Mouse (Mus musculus) hindbrain, embryonic 12.5 days (tissue): Measurements from ENCODE around the gene Usp2. TPM values are rescaled to one million over a fixed set of nuclear protein-coding genes. Genes with fewer than 3 reads are reported as not detected.
"Not testable (repeated sequence)": the region's sequence is repeated elsewhere in the genome, so short reads cannot be mapped to it uniquely, and the experiment has no call there.

Experiments
- ATAC-seq: fragments of 200-750 bp; cut with Nextera tagmentation; 2 replicates; pipeline ENCODE4 v1.8.0; 2017; ENCODE audit warnings: moderate TSS enrichment; ENCODE audit not compliant: low FRiP score
- H3K27ac ChIP-seq: fragments of 300-500 bp; sonication (generic); 2 replicates; pipeline ENCODE4 v1.5.1; 2016; ENCODE audit warnings: mild to moderate bottlenecking
- H3K27me3 ChIP-seq: fragments of 300-500 bp; sonication (generic); 2 replicates; pipeline ENCODE4 v1.6.1; 2016; ENCODE audit warnings: mild to moderate bottlenecking
- H3K36me3 ChIP-seq: fragments of 300-500 bp; sonication (generic); 2 replicates; pipeline ENCODE4 v1.6.1; 2016; ENCODE audit warnings: mild to moderate bottlenecking
- H3K4me1 ChIP-seq: fragments of 300-500 bp; sonication (generic); 2 replicates; pipeline ENCODE4 v1.6.1; 2016
- H3K4me2 ChIP-seq: fragments of 300-500 bp; sonication (generic); replicated peaks from 2 replicates; pipeline ENCODE4 v1.6.1; 2016; ENCODE audit warnings: mild to moderate bottlenecking
- H3K4me3 ChIP-seq: fragments of 300-500 bp; sonication (generic); 2 replicates; pipeline ENCODE4 v1.5.1; 2016; ENCODE audit warnings: mild to moderate bottlenecking
- H3K9ac ChIP-seq: fragments of 300-500 bp; sonication (generic); 2 replicates; pipeline ENCODE4 v1.6.1; 2016; ENCODE audit warnings: mild to moderate bottlenecking, moderate library complexity
- H3K9me3 ChIP-seq: fragments of 300-500 bp; sonication (generic); replicated peaks from 2 replicates; pipeline ENCODE4 v1.6.1; 2016; ENCODE audit warnings: mild to moderate bottlenecking
- WGBS: fragments of 180-500 bp; shearing (Covaris S2); methylation state at CpG from one replicate; pipeline ENCODE4 v1.1.7; 2016; 5-methylcytosine and 5-hydroxymethylcytosine counted together
- polyA plus RNA-seq: library from polyadenylated mRNA; unstranded; fragments of >200 nt; fragmentation: Nextera tagmentation; extraction: Ambion mirVana; gene quantifications from 2 replicates; pipeline ENCODE4 v1.2.1, GENCODE M21; 2016

Gene Usp2
- polyA plus RNA-seq, 1 experiment from 2014 or later = 14.2 TPM

GRCm38 (mm10) chr9:44108269-44109055, 41.6 kb downstream of the Usp2 start:
- Histone ChIP-seq H3K9ac (0 out of 2 replicates have a peak overlapping the region, but pooled peaks have one; percentile 9), H3K4me3 (no peak overlapping the region), H3K36me3 (peaks cover 14% of the 10 kb centered on the region), H3K27ac (no peak overlapping the region), H3K4me2 (peak overlapping the region; percentile 37), H3K9me3 (no peaks in the 10 kb centered on the region), H3K4me1 (peaks cover 50% of the 10 kb centered on the region), H3K27me3 (no peaks in the 10 kb centered on the region)
- WGBS = 82% methylated on average over 31 of the region's 31 CpGs
- 0 out of 2 replicates have a peak, but pooled peaks have one; percentile 4 for ATAC-seq

GRCm38 (mm10) chr9:44109360-44110095, 42.7 kb downstream of the Usp2 start:
- Histone ChIP-seq H3K27ac (no peak overlapping the region), H3K9me3 (no peaks in the 10 kb centered on the region), H3K4me1 (peaks cover 50% of the 10 kb centered on the region), H3K36me3 (peaks cover 13% of the 10 kb centered on the region), H3K4me2 (peak overlapping the region; percentile 37), H3K9ac (peak overlapping the region; percentile 41; the same call in 1 of the 2 replicates), H3K4me3 (no peak overlapping the region), H3K27me3 (no peaks in the 10 kb centered on the region)
- WGBS = 34% methylated on average over 9 of the region's 9 CpGs
- ATAC-seq = no peak

- H3K9ac ChIP-seq, ATAC-seq, H3K27me3 ChIP-seq, H3K36me3 ChIP-seq, H3K27ac ChIP-seq, H3K9me3 ChIP-seq: not testable (repeated sequence)
- peak overlapping the region; percentile 92; the same call in 1 of the 2 replicates for H3K4me3 ChIP-seq
- 69% methylated on average over 10 of the region's 12 CpGs for WGBS
- peaks cover 46% of the 10 kb centered on the region for H3K4me1 ChIP-seq
- H3K4me2 ChIP-seq = peak overlapping the region; percentile 58
These were observed 45.1 kb downstream of the Usp2 start for GRCm38 (mm10) chr9:44111909-44112308.

GRCm38 (mm10) chr9:44113105-44113789, 46.4 kb downstream of the Usp2 start, which contains the start of the genes Gm49380 and Rnf26:
Gm49380 (minus strand) TSS chr9:44113500.
Rnf26 (minus strand) TSS chr9:44113517.
- Histone ChIP-seq H3K9ac (peak within 1 kb of the TSS; percentile 84), H3K27ac (peak within 1 kb of the TSS; percentile 57; the same call in 1 of the 2 replicates), H3K4me3 (peak within 1 kb of the TSS; percentile 92), H3K4me2 (peak within 1 kb of the TSS; percentile 58), H3K4me1 (peaks cover 32% of the 10 kb centered on the region), H3K36me3 (no peaks in the 10 kb centered on the region; the same call in 1 of the 2 replicates), H3K27me3 (no peaks in the 10 kb centered on the region), H3K9me3 (no peaks in the 10 kb centered on the region)
- ATAC-seq = peak; percentile 97
- under 1% methylated on average over 45 of the region's 51 CpGs for WGBS

- no peak overlapping the region for H3K27ac ChIP-seq
- H3K9me3 ChIP-seq = no peaks in the 10 kb centered on the region
- peaks cover 20% of the 10 kb centered on the region for H3K4me1 ChIP-seq
- WGBS = 94% methylated on average over 2 of the region's 2 CpGs
- H3K4me3 ChIP-seq = no peak overlapping the region
- no peak overlapping the region for H3K4me2 ChIP-seq
- no peaks in the 10 kb centered on the region for H3K27me3 ChIP-seq
- no peak overlapping the region for H3K9ac ChIP-seq
- ATAC-seq = no peak
- no peaks in the 10 kb centered on the region for H3K36me3 ChIP-seq
These were observed 47.6 kb downstream of the Usp2 start for GRCm38 (mm10) chr9:44114453-44114852.

GRCm38 (mm10) chr9:44115599-44115998, 48.8 kb downstream of the Usp2 start:
- Histone ChIP-seq H3K9me3 (no peaks in the 10 kb centered on the region), H3K27me3 (no peaks in the 10 kb centered on the region), H3K4me3 (no peak overlapping the region), H3K27ac (no peak overlapping the region), H3K4me2 (no peak overlapping the region), H3K9ac (no peak overlapping the region), H3K36me3 (no peaks in the 10 kb centered on the region), H3K4me1 (peaks cover 9% of the 10 kb centered on the region)
- no peak for ATAC-seq
- WGBS = 91% methylated on average over 9 of the region's 9 CpGs

- no peak overlapping the region for H3K4me3 ChIP-seq
- ATAC-seq = no peak
- no peaks in the 10 kb centered on the region for H3K9me3 ChIP-seq
- H3K4me1 ChIP-seq = peaks cover 8% of the 10 kb centered on the region
- WGBS = 85% methylated on average over 4 of the region's 4 CpGs
- no peaks in the 10 kb centered on the region for H3K27me3 ChIP-seq
- no peak overlapping the region for H3K27ac ChIP-seq
- H3K4me2 ChIP-seq = no peak overlapping the region
- H3K36me3 ChIP-seq = no peaks in the 10 kb centered on the region
- no peak overlapping the region for H3K9ac ChIP-seq
These were observed 49.4 kb downstream of the Usp2 start for GRCm38 (mm10) chr9:44116182-44116581.

GRCm38 (mm10) chr9:44119011-44119410, 52.2 kb downstream of the Usp2 start:
- 50% methylated on average over 5 of the region's 5 CpGs for WGBS
- H3K27ac ChIP-seq = no peak overlapping the region
- ATAC-seq = no peak
- H3K4me3 ChIP-seq = no peak overlapping the region
- H3K4me1 ChIP-seq = no peaks in the 10 kb centered on the region
- H3K9me3 ChIP-seq = no peaks in the 10 kb centered on the region
- no peak overlapping the region for H3K4me2 ChIP-seq
- H3K9ac ChIP-seq = no peak overlapping the region
- no peaks in the 10 kb centered on the region for H3K27me3 ChIP-seq
- no peaks in the 10 kb centered on the region for H3K36me3 ChIP-seq

- Histone ChIP-seq H3K27me3 (no peaks in the 10 kb centered on the region), H3K4me3 (no peak overlapping the region), H3K36me3 (no peaks in the 10 kb centered on the region), H3K9ac (no peak overlapping the region), H3K4me1 (no peaks in the 10 kb centered on the region), H3K4me2 (no peak overlapping the region), H3K27ac (no peak overlapping the region), H3K9me3 (no peaks in the 10 kb centered on the region)
- WGBS = 82% methylated on average over 8 of the region's 8 CpGs
- ATAC-seq = no peak
These were observed 53.2 kb downstream of the Usp2 start for GRCm38 (mm10) chr9:44119948-44120465.

GRCm38 (mm10) chr9:44124317-44124716, 57.5 kb downstream of the Usp2 start:
- Histone ChIP-seq H3K4me2 (no peak overlapping the region), H3K4me1 (no peaks in the 10 kb centered on the region), H3K27ac (no peak overlapping the region), H3K4me3 (no peak overlapping the region), H3K9me3 (no peaks in the 10 kb centered on the region), H3K27me3 (peaks cover 9% of the 10 kb centered on the region), H3K9ac (no peak overlapping the region), H3K36me3 (no peaks in the 10 kb centered on the region)
- ATAC-seq = no peak
- 67% methylated on average over 6 of the region's 6 CpGs for WGBS

GRCm38 (mm10) chr9:44125026-44125425, 58.2 kb downstream of the Usp2 start:
- no peak overlapping the region for H3K4me2 ChIP-seq
- no peak overlapping the region for H3K27ac ChIP-seq
- ATAC-seq = no peak
- H3K4me3 ChIP-seq = no peak overlapping the region
- WGBS = 28% methylated on average over 5 of the region's 5 CpGs
- H3K36me3 ChIP-seq = no peaks in the 10 kb centered on the region
- peaks cover 5% of the 10 kb centered on the region for H3K4me1 ChIP-seq
- H3K27me3 ChIP-seq = peaks cover 15% of the 10 kb centered on the region
- no peaks in the 10 kb centered on the region for H3K9me3 ChIP-seq
- no peak overlapping the region for H3K9ac ChIP-seq
